Mouse (Mus musculus): ENCODE data around the gene Ano8. TPM values are rescaled to one million over a fixed set of nuclear protein-coding genes. Genes with fewer than 3 reads are reported as not detected.

The Ano8 gene
- 10 to 100 TPM; 14.0 to 15.1 TPM for total RNA-seq (2021)
- long read RNA-seq, experiment 1, transcript Ano8-201 (17 exons, 3,653 nt): major isoform, 13 of 34 reads
- long read RNA-seq, experiment 1, partial matches to known transcripts: 2 of 34 reads
- long read RNA-seq, experiment 1, other reads (novel, unspliced or antisense): 18 of 34 reads
- long read RNA-seq, experiment 2, partial matches to known transcripts: 2 of 8 reads
- long read RNA-seq, experiment 2, other reads (novel, unspliced or antisense): 4 of 8 reads

GRCm38 (mm10) chr8:71485142-71486135, at the start of gene Ano8:
Gene Ano8, minus strand, starts transcription at chr8:71485963.
- peak; percentile 89 to 93 for DNase-seq

- DNase-seq: no peak
Observed at GRCm38 (mm10) chr8:71534263-71534810, 48.6 kb upstream of the Ano8 start.

- peak; percentile 37 to 58 for DNase-seq
Observed at GRCm38 (mm10) chr8:71530735-71531467, 45.1 kb upstream of the Ano8 start.

- DNase-seq: peak in 1 of 2 experiments; percentile 37
Observed at GRCm38 (mm10) chr8:71528362-71529073, 42.8 kb upstream of the Ano8 start.

- no peak for DNase-seq
Observed at GRCm38 (mm10) chr8:71527162-71527870, 41.6 kb upstream of the Ano8 start.

GRCm38 (mm10) chr8:71526272-71526671, 40.5 kb upstream of the Ano8 start:
- DNase-seq: no peak

- no peak for DNase-seq
Observed at GRCm38 (mm10) chr8:71525226-71526050, 39.7 kb upstream of the Ano8 start, which contains the start of gene Ccdc194. Gene Ccdc194, minus strand, starts transcription at chr8:71525711.

- DNase-seq: peak; percentile 96
Observed at GRCm38 (mm10) chr8:71521634-71522033, 35.9 kb upstream of the Ano8 start.

- peak; percentile 71 to 81 for DNase-seq
Observed at GRCm38 (mm10) chr8:71519037-71519825, 33.5 kb upstream of the Ano8 start.

- peak in 1 of 2 experiments; percentile 44 for DNase-seq
Observed at GRCm38 (mm10) chr8:71516786-71517185, 31.0 kb upstream of the Ano8 start.

GRCm38 (mm10) chr8:71515043-71515442, 29.3 kb upstream of the Ano8 start:
- DNase-seq: no peak

- DNase-seq: peak; percentile 28 to 41
Observed at GRCm38 (mm10) chr8:71513018-71513754, 27.4 kb upstream of the Ano8 start.

- peak; percentile 40 to 41 for DNase-seq
Observed at GRCm38 (mm10) chr8:71511644-71512043, 25.9 kb upstream of the Ano8 start, which contains the start of gene Plvap. Gene Plvap, minus strand, starts transcription at chr8:71511752.

GRCm38 (mm10) chr8:71509316-71509715, 23.6 kb upstream of the Ano8 start:
- no peak for DNase-seq

- DNase-seq: peak; percentile 88 to 90
Observed at GRCm38 (mm10) chr8:71507589-71508104, 21.9 kb upstream of the Ano8 start.

- peak; percentile 67 to 69 for DNase-seq
Observed at GRCm38 (mm10) chr8:71505979-71506378, 20.2 kb upstream of the Ano8 start.

GRCm38 (mm10) chr8:71505326-71505725, 19.6 kb upstream of the Ano8 start:
- DNase-seq: no peak

GRCm38 (mm10) chr8:71504349-71504748, 18.6 kb upstream of the Ano8 start:
- no peak for DNase-seq

Data from adrenal gland, postnatal 36 days (tissue).